Mouse (Mus musculus) forebrain, postnatal 0 days (tissue): ENCODE results near the gene Fndc3b. TPM values are rescaled to one million over a fixed set of nuclear protein-coding genes. Genes with fewer than 3 reads are reported as not detected.
A peak's percentile ranks its signal among the peaks of the same experiment; 100 is the strongest.
"Not testable (repeated sequence)": the region's sequence is repeated elsewhere in the genome, so short reads cannot be mapped to it uniquely, and the experiment has no call there.

Source experiments
- ATAC-seq: fragments of 200-750 bp; cut with Nextera tagmentation; 2 replicates; pipeline ENCODE4 v1.8.0; 2017; ENCODE audit warnings: mild to moderate bottlenecking, moderate library complexity
- DNase-seq: peaks from one replicate; pipeline ENCODE4 v3.0.0-alpha.2; 2015
- H3K27ac ChIP-seq: fragments of 300-500 bp; sonication (generic); 2 replicates; pipeline ENCODE4 v1.5.1; 2014; ENCODE audit warnings: low read depth, mild to moderate bottlenecking, antibody characterized with exemption, low read length, moderate library complexity, mixed read lengths
- H3K27me3 ChIP-seq: fragments of 300-500 bp; sonication (generic); 2 replicates; pipeline ENCODE4 v1.6.1; 2014; ENCODE audit warnings: mild to moderate bottlenecking, low read length, mixed read lengths; ENCODE audit not compliant: insufficient read depth
- H3K36me3 ChIP-seq: fragments of 300-500 bp; sonication (generic); 2 replicates; pipeline ENCODE4 v1.6.1; 2014; ENCODE audit warnings: mild to moderate bottlenecking, moderate library complexity; ENCODE audit not compliant: insufficient read depth
- H3K4me1 ChIP-seq: fragments of 300-500 bp; sonication (generic); 2 replicates; pipeline ENCODE4 v1.6.1; 2014; ENCODE audit warnings: antibody characterized with exemption; ENCODE audit not compliant: insufficient read depth
- H3K4me2 ChIP-seq: fragments of 300-500 bp; sonication (generic); 2 replicates; pipeline ENCODE4 v1.6.1; 2014; ENCODE audit warnings: low read depth, mild to moderate bottlenecking, moderate library complexity
- H3K4me3 ChIP-seq: fragments of 300-500 bp; sonication (generic); 2 replicates; pipeline ENCODE4 v1.5.1; 2014; ENCODE audit warnings: low read depth, low read length, mixed read lengths
- H3K9ac ChIP-seq: fragments of 300-500 bp; sonication (generic); 2 replicates; pipeline ENCODE4 v1.6.1; 2014; ENCODE audit warnings: mild to moderate bottlenecking
- H3K9me3 ChIP-seq: fragments of 300-500 bp; sonication (generic); 2 replicates; pipeline ENCODE4 v1.6.1; 2016; ENCODE audit warnings: low read length
- CTCF ChIP-seq: sonication (generic); IDR thresholded peaks from 2 replicates; pipeline ENCODE4 v1.5.1; 2016; ENCODE audit warnings: antibody characterized with exemption, control low read depth, low read depth
- WGBS: fragments of 180-500 bp; shearing (Covaris S2); extraction: QIAGEN DNeasy Blood & Tissue Kit; methylation state at CpG from one replicate; pipeline ENCODE4 v1.1.7; 2014; 5-methylcytosine and 5-hydroxymethylcytosine counted together
- polyA plus RNA-seq: library from polyadenylated mRNA; unstranded; fragments of >200 nt; fragmentation: Nextera tagmentation; extraction: Ambion mirVana; gene quantifications from 2 replicates; pipeline ENCODE4 v1.2.1, GENCODE M21; 2015
- total RNA-seq: library from RNA; depleted of rRNA; stranded (reverse); fragments of >200 nt; gene quantifications from 2 replicates; pipeline ENCODE4 v1.2.3, GENCODE M21; 2014

Fndc3b gene
- total and polyA plus RNA-seq, 2 experiments from 2014 or later: 5.7 to 18.3 TPM

DNA sequence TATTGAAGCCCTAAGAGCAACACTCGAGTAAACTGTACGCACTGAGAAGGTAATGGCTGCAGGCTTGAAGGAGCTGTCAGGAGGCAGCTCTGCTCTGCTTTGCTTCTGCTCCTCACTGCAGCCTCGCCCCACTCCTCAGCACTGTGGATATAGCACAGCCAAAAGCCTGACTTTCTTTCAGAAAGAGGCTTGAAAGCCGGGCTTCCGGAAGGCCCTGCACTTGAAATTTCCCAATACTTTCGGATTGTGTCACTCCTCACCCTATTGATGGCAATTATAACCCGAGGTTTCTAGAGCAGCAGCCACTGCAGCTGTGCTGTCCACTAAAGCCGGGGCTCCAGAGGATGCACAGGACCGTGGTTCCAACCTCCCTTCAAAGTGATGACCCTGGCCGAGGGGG lies 227.3 kb downstream of the Fndc3b start:
- no peak overlapping the region for H3K4me2 ChIP-seq
- 92% methylated on average over 10 of the region's 10 CpGs for WGBS
- no peak for TF ChIP-seq CTCF

DNA sequence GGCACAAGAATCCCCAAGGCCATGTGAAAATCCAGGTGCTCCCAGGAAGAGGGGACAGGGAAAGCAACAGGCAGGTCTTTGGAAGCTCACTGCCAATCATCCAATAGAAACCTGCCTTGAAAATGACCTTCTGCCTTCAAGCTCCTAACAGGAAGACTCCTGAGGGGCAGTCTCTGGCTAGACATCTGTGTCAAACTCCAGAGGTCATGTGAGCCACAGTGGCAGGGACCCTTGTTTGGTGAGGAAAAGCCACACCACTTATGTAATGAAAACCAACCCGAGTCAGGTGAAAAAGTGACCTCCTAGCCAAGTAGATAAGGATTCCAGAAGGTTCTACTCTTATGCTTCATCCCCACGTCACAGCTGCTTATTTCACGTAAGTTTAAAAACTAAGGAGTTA lies 227.8 kb downstream of the Fndc3b start:
- Histone ChIP-seq H3K27me3 (no peaks in the 10 kb centered on the region), H3K9ac (no peak overlapping the region), H3K27ac (no peak overlapping the region), H3K4me2 (no peak overlapping the region), H3K9me3 (no peaks in the 10 kb centered on the region), H3K4me3 (no peak overlapping the region), H3K4me1 (no peaks in the 10 kb centered on the region), H3K36me3 (no peaks in the 10 kb centered on the region)
- ATAC-seq (no peak), DNase-seq (no peak)
- WGBS: 97% methylated on average over 3 of the region's 3 CpGs
- no peak for TF ChIP-seq CTCF

More for the DNA sequence above, 227.3 kb downstream of the Fndc3b start:
- Histone ChIP-seq H3K4me1 (no peaks in the 10 kb centered on the region), H3K4me3 (no peak overlapping the region), H3K36me3 (no peaks in the 10 kb centered on the region), H3K9ac (no peak overlapping the region), H3K27me3 (no peaks in the 10 kb centered on the region), H3K27ac (no peak overlapping the region), H3K9me3 (no peaks in the 10 kb centered on the region)
- no peak for ATAC-seq
- DNase-seq: no peak

DNA sequence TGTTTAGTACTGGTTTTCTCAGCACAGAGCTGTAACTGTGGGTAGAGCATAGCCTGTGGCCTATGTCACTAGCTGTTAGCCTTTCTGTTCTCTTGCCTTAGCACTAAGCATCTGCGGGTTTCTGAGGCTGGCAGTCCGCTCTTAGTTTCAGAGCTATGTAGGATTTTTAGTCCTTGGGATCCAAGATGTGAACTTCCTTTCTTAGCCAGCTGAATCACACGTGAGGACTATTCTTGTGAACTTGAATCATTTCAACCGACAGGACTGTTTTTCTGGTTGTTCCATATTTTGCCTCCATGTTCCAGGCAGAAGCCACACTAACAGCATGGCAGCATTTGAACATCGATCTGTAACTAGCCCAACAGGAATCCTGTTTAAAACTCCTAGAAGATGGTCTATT lies 229.4 kb downstream of the Fndc3b start:
- 86% methylated on average over 5 of the region's 5 CpGs for WGBS
- DNase-seq: no peak
- Histone ChIP-seq H3K4me2 (no peak overlapping the region), H3K9ac (no peak overlapping the region), H3K4me1 (no peaks in the 10 kb centered on the region), H3K4me3 (no peak overlapping the region), H3K27me3 (no peaks in the 10 kb centered on the region), H3K36me3 (no peaks in the 10 kb centered on the region), H3K9me3 (no peaks in the 10 kb centered on the region), H3K27ac (no peak overlapping the region)
- TF ChIP-seq CTCF: no peak
- no peak for ATAC-seq

DNA sequence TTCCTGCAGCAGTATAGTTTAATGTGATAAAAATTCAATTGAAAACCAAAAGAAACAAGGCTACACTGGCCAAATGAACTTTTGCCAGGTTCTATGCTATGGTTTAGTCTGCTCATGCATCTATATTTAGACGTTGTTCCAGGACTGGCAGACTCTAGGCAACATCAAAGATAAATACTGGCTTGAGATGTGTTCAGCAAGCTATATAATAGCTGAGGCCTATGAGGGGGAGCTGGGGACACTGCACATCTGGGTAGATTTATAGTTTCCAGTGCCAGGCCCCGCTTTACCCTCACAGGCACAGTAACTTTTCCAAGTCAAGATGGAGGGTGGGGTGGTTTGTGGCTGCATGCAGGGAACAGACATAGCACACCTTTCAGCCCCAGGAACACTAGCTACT lies 231.7 kb downstream of the Fndc3b start:
- no peak overlapping the region for H3K4me2 ChIP-seq
- no peak for TF ChIP-seq CTCF
- H3K9me3 ChIP-seq: no peaks in the 10 kb centered on the region
- H3K4me3 ChIP-seq: no peak overlapping the region
- H3K27me3 ChIP-seq: no peaks in the 10 kb centered on the region
- H3K36me3 ChIP-seq: no peaks in the 10 kb centered on the region
- WGBS: 68% methylated on average over 2 of the region's 2 CpGs
- H3K9ac ChIP-seq: no peak overlapping the region
- no peak for DNase-seq
- no peak for ATAC-seq
- H3K4me1 ChIP-seq: no peaks in the 10 kb centered on the region
- H3K27ac ChIP-seq: no peak overlapping the region

DNA sequence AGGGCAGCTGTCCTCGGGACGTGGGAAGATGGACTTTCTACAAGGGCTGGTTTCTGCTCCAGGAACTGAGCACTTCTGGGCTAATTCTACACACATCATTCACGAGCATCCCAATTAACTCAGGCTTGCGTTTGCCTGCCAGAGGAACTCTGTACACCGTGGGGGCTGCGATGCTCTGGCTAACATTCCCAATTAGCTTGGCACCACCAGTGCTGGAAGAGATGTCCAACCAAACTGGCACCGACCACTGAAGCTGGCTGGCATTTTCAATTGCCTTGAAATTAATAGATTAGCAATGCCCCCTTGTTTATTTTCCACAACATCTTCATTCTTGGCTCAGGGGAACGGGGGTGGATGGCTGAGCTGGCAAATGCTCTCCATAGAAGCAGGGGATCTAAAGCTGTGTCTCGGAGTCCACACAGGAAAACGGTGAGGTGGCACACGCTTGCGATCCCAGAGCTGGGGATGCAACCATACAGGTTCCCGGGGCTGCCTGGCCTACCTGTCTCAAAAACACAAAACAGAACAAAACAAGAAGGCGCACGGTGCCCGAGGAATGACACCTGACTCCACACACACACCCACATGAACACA lies 232.4 kb downstream of the Fndc3b start:
- Histone ChIP-seq H3K4me1 (no peaks in the 10 kb centered on the region), H3K4me2 (no peak overlapping the region), H3K9ac (no peak overlapping the region), H3K36me3 (no peaks in the 10 kb centered on the region), H3K9me3 (no peaks in the 10 kb centered on the region), H3K4me3 (no peak overlapping the region), H3K27ac (no peak overlapping the region), H3K27me3 (no peaks in the 10 kb centered on the region)
- WGBS: 54% methylated on average over 16 of the region's 16 CpGs
- TF ChIP-seq CTCF: no peak
- peak; percentile 54 for DNase-seq
- peak; percentile 72 for ATAC-seq

DNA sequence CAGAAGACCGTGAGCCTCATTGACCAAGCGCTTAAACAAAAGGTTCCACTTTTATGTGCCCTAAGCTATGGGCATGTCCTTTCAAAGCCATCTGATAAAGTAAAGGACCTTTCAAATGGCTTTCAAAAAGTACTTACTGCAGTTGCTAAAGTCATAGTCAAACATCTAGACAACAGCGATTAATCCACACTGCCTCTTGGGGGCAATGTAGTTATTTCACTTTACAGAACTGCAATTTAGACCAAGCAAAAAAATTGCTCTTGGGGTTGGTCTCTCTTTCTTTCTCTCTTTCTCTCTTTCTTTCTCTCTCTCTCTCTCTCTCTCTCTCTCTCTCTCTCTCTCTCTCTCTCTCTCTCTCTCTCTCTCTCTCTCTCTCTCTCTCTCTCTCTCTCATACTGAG lies 233.4 kb downstream of the Fndc3b start:
- not testable (repeated sequence) for H3K4me3 ChIP-seq, ATAC-seq, H3K9ac ChIP-seq, DNase-seq, H3K27ac ChIP-seq, H3K4me2 ChIP-seq, H3K4me1 ChIP-seq, H3K36me3 ChIP-seq, H3K9me3 ChIP-seq, H3K27me3 ChIP-seq
- TF ChIP-seq CTCF: peak; percentile 37
- WGBS: 90% methylated on average over 3 of the region's 3 CpGs

DNA sequence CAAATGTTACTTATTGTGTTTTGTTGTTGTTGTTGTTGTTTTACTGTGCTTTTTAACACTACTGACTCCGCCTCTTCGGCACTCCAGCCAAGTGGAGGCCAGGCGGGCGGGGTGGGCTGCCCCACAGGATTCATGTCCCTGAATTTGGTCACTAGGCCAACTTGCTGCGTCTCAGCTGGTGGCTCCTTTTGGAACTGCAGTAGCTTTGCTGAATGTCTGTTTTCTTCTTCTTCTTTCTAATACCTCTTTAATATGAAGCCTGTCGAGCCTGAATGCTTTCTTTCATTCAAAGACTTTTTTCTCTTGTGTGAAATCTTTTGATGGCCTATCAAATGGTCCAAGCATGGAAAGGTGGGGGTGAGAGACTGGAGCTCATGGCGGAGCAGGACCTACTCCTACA lies 235.2 kb downstream of the Fndc3b start:
- no peak overlapping the region for H3K4me2 ChIP-seq
- no peak; the same call in 1 of the 2 replicates for TF ChIP-seq CTCF
- H3K4me1 ChIP-seq: no peaks in the 10 kb centered on the region
- no peak overlapping the region for H3K27ac ChIP-seq
- 56% methylated on average over 7 of the region's 7 CpGs for WGBS
- H3K27me3 ChIP-seq: no peaks in the 10 kb centered on the region
- no peak overlapping the region for H3K9ac ChIP-seq
- DNase-seq: no peak
- no peak for ATAC-seq
- no peak overlapping the region for H3K4me3 ChIP-seq
- H3K36me3 ChIP-seq: no peaks in the 10 kb centered on the region
- H3K9me3 ChIP-seq: no peaks in the 10 kb centered on the region
